Mouse (Mus musculus): ENCODE results near the gene Ang4. TPM values are rescaled to one million over a fixed set of nuclear protein-coding genes. Genes with fewer than 3 reads are reported as not detected.

Gene Ang4
- polyA plus RNA-seq, 1 experiment = not detected

DNA sequence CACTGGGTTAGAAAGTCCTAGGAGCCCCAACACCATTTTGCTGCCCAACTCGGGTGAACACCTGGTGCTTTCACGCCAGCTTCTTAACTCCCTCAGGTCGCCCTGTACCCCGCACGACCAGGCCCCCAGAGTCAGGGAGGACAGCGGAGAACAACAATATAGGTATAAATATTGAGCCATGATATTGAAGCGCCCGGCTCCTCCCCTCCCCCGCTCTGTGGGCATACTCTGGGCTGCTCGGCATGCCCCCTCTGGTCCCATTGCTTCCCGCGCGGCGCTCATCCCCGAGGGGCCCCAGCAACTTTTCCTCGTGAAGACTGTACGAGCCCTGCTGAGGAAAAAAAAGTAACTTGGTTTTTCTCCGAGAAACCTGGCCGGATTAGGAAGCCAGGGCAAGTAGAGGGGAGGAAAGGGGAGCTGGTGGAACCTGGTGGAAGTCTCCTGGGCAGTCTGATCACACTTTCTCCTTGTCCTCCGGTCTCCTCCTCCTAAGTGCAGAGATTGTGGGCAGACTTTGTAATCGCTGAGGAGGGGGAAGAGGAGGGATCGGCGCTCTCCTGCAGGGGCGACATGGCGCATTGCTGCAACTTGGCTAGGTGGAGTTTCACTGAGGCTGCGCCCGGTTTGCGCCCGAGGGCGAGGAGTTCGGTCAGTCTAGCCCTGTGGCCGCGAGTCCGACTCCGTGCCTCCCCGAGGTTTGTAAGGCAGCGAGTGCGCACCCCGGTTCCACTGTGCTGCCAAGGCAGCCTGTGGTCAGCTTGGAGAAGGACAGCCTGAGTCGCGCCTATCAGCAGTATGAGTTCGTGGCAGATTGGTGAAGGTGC is 32.8 kb downstream of the Ang4 start:
- H3K4me3 ChIP-seq (ENCODE audit: insufficient read depth, low read length) = peak overlapping the region; percentile 17
- TF ChIP-seq POLR2A (IDR thresholded peaks at IDR 0.05; ENCODE audit: low read depth, low read length) (no peak), CTCF (IDR thresholded peaks at IDR 0.05; ENCODE audit: borderline replicate concordance, insufficient read depth, low read length) (no peak)
- H3K4me1 ChIP-seq (ENCODE audit: control insufficient read depth, insufficient read depth, low read length) = no peaks in the 10 kb centered on the region
- H3K27ac ChIP-seq (ENCODE audit: insufficient read depth, low read length) = no peak overlapping the region

DNA sequence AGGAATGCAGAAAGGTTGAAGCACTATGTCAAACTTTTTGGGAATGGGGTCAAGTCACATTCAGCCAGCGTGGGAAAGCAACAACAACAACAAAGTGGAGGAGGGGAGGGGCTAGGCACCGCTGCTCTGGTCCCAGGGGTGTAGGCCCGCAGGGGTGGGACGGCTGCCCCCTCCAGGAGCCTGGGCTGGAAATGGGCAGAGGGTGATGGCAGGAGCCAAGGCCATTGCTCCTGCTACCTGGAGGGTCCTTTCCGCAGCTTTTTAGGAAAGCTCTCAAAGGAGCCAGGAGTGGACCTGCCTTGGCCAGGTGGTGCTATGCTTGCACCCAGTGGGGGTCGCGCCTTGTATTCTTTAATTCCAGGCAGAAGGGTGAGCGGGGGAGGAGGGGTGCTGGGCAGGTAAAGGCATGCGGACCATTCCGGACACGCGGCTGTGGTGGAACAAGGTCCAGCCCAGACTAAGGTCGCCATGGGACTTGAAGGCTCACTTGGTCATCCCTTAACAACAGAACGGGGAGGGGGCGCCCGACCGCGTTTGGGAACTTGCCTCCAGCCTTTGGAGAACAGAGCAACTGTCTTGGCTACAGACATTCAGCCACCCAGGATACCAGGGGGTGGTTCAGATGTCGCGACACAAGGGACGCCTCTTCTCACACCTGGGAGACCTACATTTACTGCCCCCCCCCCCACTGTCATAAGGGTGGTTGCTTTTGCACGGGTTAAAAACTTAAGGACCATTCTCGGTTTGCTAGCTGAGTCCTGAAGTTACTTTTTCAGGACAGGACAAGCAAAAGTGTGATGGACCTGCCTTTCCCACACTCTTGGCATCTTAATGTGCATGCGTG is 34.0 kb downstream of the Ang4 start:
- Histone ChIP-seq H3K27ac (ENCODE audit: insufficient read depth, low read length) (no peak overlapping the region), H3K4me1 (ENCODE audit: control insufficient read depth, insufficient read depth, low read length) (no peaks in the 10 kb centered on the region), H3K4me3 (ENCODE audit: insufficient read depth, low read length) (no peak overlapping the region)
- TF ChIP-seq POLR2A (IDR thresholded peaks at IDR 0.05; ENCODE audit: low read depth, low read length) = no peak
- no peak for TF ChIP-seq CTCF (IDR thresholded peaks at IDR 0.05; ENCODE audit: borderline replicate concordance, insufficient read depth, low read length)

DNA sequence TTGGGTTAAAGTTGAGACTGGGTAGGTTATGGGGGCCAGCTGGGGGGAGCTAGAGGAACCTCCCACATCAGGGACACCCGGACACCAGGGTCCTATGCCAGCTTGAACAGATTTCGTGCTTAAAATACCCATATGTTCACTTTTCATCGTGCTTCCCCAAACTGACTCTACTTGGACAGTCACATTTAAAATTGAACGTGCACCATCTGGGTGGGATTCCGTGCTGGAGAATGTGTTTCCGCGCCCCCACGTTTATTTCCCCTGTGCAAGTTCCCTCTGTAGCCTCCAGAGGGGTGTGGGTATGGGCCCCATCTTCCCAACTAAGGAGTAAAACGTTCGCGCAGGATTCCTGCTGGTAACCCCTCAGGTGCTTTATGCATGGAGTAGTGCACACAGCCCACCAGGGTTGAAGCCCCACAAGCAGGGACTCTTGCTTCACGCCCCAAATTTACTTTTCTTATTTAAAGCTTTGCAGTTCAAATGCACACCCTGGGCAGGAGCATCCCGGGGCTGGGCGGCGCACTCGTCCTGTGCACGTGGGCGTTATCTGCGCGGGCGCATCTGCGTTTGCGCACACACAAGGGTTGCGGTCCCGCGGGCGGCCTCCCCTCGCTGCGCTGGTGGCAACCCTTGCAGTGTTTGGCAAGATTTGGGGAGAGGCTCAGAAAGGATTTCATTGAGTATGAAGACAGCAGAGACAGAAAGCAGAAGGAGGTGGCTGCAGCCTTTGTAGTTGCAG is 34.8 kb downstream of the Ang4 start:
- TF ChIP-seq CTCF (IDR thresholded peaks at IDR 0.05; ENCODE audit: borderline replicate concordance, insufficient read depth, low read length) (no peak), POLR2A (IDR thresholded peaks at IDR 0.05; ENCODE audit: low read depth, low read length) (no peak)
- Histone ChIP-seq H3K4me1 (ENCODE audit: control insufficient read depth, insufficient read depth, low read length) (no peaks in the 10 kb centered on the region), H3K27ac (ENCODE audit: insufficient read depth, low read length) (no peak overlapping the region), H3K4me3 (ENCODE audit: insufficient read depth, low read length) (no peak overlapping the region)

DNA sequence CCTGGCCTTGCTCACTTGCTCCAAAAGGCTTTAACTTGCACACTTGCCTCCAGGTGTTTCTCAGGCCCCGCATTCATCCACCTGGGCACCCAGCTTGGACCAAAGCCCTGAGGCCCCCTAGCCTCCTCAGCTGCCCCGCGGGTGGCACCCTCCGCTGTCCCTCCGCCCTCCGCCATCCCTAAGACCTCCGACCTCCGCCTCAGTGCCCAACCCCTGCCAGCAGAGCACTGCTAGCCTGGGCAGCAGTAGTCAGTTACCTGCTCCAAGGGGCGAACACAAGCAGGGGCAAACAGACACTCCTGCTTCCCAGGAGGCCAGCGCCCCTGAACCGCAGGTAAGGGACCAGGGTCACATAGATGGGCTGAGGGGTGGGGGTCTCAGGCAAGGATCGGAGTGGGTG is 35.4 kb downstream of the Ang4 start:
- H3K4me1 ChIP-seq (ENCODE audit: control insufficient read depth, insufficient read depth, low read length) = no peaks in the 10 kb centered on the region
- no peak overlapping the region for H3K27ac ChIP-seq (ENCODE audit: insufficient read depth, low read length)
- H3K4me3 ChIP-seq (ENCODE audit: insufficient read depth, low read length) = no peak overlapping the region
- TF ChIP-seq CTCF (IDR thresholded peaks at IDR 0.05; ENCODE audit: borderline replicate concordance, insufficient read depth, low read length) (no peak), POLR2A (IDR thresholded peaks at IDR 0.05; ENCODE audit: low read depth, low read length) (no peak)

DNA sequence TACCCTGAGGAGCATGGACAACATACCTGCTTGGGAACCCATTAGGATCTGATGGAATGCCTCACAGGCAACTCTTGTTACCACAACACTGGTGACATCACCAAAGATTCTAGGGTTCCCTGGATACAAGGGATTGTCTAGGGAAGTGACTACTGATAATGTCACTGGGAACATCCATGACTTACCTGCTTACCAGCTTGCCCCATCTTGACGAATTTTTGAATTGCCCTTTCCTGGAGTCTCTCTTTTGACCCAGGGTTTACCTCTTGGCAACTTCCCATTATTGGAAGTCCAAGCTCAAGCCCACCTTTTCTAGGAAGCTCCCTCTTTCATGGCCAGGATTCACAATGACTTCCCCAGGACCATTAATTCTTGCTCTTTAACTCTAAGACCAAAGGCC is 56.3 kb downstream of the Ang4 start, which contains the start of gene Gm5800:
Gene Gm5800 (minus strand): TSS at position 101 of the 400 bp plus-strand sequence.
- no peak within 1 kb of the TSS for H3K27ac ChIP-seq (ENCODE audit: insufficient read depth, low read length)
- H3K4me1 ChIP-seq (ENCODE audit: control insufficient read depth, insufficient read depth, low read length) = no peaks in the 10 kb centered on the region
- no peak within 1 kb of the TSS for H3K4me3 ChIP-seq (ENCODE audit: insufficient read depth, low read length)
- TF ChIP-seq CTCF (IDR thresholded peaks at IDR 0.05; ENCODE audit: borderline replicate concordance, insufficient read depth, low read length) (no peak), POLR2A (IDR thresholded peaks at IDR 0.05; ENCODE audit: low read depth, low read length) (no peak)

Other genes starting within 250 kb of the Ang4 start
- not detected in 2 replicates for gene Gm5622, start 220.8 kb downstream of the Ang4 start, polyA plus RNA-seq (2011; ENCODE audit: insufficient read length, low read depth, missing spikeins)
- gene Gm17175, start 199.5 kb downstream of the Ang4 start, polyA plus RNA-seq (2011; ENCODE audit: insufficient read length, low read depth, missing spikeins) = not detected in 2 replicates
- gene Gm17174, start 181.5 kb downstream of the Ang4 start, polyA plus RNA-seq (2011; ENCODE audit: insufficient read length, low read depth, missing spikeins) = not detected in 2 replicates
- not detected in 2 replicates for gene Gm17078, start 162.3 kb downstream of the Ang4 start, polyA plus RNA-seq (2011; ENCODE audit: insufficient read length, low read depth, missing spikeins)
- gene Gm4181, start 137.9 kb downstream of the Ang4 start, polyA plus RNA-seq (2011; ENCODE audit: insufficient read length, low read depth, missing spikeins) = not detected in 2 replicates
- gene Gm17079, start 78.1 kb downstream of the Ang4 start, polyA plus RNA-seq (2011; ENCODE audit: insufficient read length, low read depth, missing spikeins) = not detected in 2 replicates
- not detected in 2 replicates for gene Gm5800, start 56.4 kb downstream of the Ang4 start, polyA plus RNA-seq (2011; ENCODE audit: insufficient read length, low read depth, missing spikeins)
- gene AY358078, start 26.5 kb upstream of the Ang4 start, polyA plus RNA-seq (2011; ENCODE audit: insufficient read length, low read depth, missing spikeins) = not detected in 2 replicates
- gene Ear6, start 80.1 kb upstream of the Ang4 start, polyA plus RNA-seq (2011; ENCODE audit: insufficient read length, low read depth, missing spikeins) = not detected in 2 replicates
- gene Mettl17, start 111.3 kb upstream of the Ang4 start, polyA plus RNA-seq (2011; ENCODE audit: insufficient read length, low read depth, missing spikeins) = 14.0 and 16.7 TPM in 2 replicates
- gene Slc39a2, start 119.3 kb upstream of the Ang4 start, polyA plus RNA-seq (2011; ENCODE audit: insufficient read length, low read depth, missing spikeins) = 1.1 and 3.2 TPM in 2 replicates
- gene Ndrg2, start 140.6 kb upstream of the Ang4 start, polyA plus RNA-seq (2011; ENCODE audit: insufficient read length, low read depth, missing spikeins) = 7.2 and 17.2 TPM in 2 replicates
- not detected in 2 replicates for gene Tppp2, start 144.8 kb upstream of the Ang4 start, polyA plus RNA-seq (2011; ENCODE audit: insufficient read length, low read depth, missing spikeins)
- not detected in 2 replicates for gene Rnase13, start 149.2 kb upstream of the Ang4 start, polyA plus RNA-seq (2011; ENCODE audit: insufficient read length, low read depth, missing spikeins)
- gene Arhgef40, start 211.1 kb upstream of the Ang4 start, polyA plus RNA-seq (2011; ENCODE audit: insufficient read length, low read depth, missing spikeins) = 109 and 119 TPM in 2 replicates
- 0.95 TPM in 1 of 2 replicates, not detected in the other for gene Tmem253, start 242.1 kb upstream of the Ang4 start, polyA plus RNA-seq (2011; ENCODE audit: insufficient read length, low read depth, missing spikeins)
- 27.5 and 33.1 TPM in 2 replicates for gene Zfp219, start 247.1 kb upstream of the Ang4 start, polyA plus RNA-seq (2011; ENCODE audit: insufficient read length, low read depth, missing spikeins)

Measured in embryonic fibroblast, embryonic 13.5 days (primary cell).